Mouse (Mus musculus) midbrain, embryonic 14.5 days (tissue): Measurements from ENCODE around the gene Rcc2. TPM values are rescaled to one million over a fixed set of nuclear protein-coding genes. Genes with fewer than 3 reads are reported as not detected.

ENCODE experiments used
- ATAC-seq: fragments of 200-750 bp; cut with Nextera tagmentation; 2 replicates; pipeline ENCODE4 v1.8.0; 2017; ENCODE audit warnings: moderate number of reproducible peaks, moderate library complexity; ENCODE audit not compliant: low FRiP score, low TSS enrichment
- DNase-seq: peaks from one replicate; pipeline ENCODE4 v3.0.0-alpha.2; 2015
- H3K27ac ChIP-seq: fragments of 300-500 bp; sonication (generic); replicated peaks from 2 replicates; pipeline ENCODE4 v1.5.1; 2014; ENCODE audit warnings: mild to moderate bottlenecking, low read depth, low read length, moderate library complexity
- H3K27me3 ChIP-seq: fragments of 300-500 bp; sonication (generic); 2 replicates; pipeline ENCODE4 v1.6.1; 2014; ENCODE audit warnings: low read length, control low read depth, mixed read lengths; ENCODE audit not compliant: control insufficient read depth, insufficient read depth
- H3K36me3 ChIP-seq: fragments of 300-500 bp; sonication (generic); 2 replicates; pipeline ENCODE4 v1.6.1; 2014; ENCODE audit warnings: low read length, control low read depth; ENCODE audit not compliant: control insufficient read depth, insufficient read depth
- H3K4me1 ChIP-seq: fragments of 300-500 bp; sonication (generic); 2 replicates; pipeline ENCODE4 v1.6.1; 2014; ENCODE audit warnings: mild to moderate bottlenecking, antibody characterized with exemption, low read length, control low read depth; ENCODE audit not compliant: control insufficient read depth, insufficient read depth
- H3K4me2 ChIP-seq: fragments of 300-500 bp; sonication (generic); 2 replicates; pipeline ENCODE4 v1.6.1; 2014; ENCODE audit warnings: mild to moderate bottlenecking, low read length, moderate library complexity
- H3K4me3 ChIP-seq: fragments of 300-500 bp; sonication (generic); replicated peaks from 2 replicates; pipeline ENCODE4 v1.5.1; 2014; ENCODE audit warnings: low read depth, low read length
- H3K9ac ChIP-seq: fragments of 300-500 bp; sonication (generic); replicated peaks from 2 replicates; pipeline ENCODE4 v1.6.1; 2014; ENCODE audit warnings: mild to moderate bottlenecking, low read length, moderate library complexity
- H3K9me3 ChIP-seq: fragments of 300-500 bp; sonication (generic); 2 replicates; pipeline ENCODE4 v1.6.1; 2016; ENCODE audit warnings: low read length, control low read depth, mixed read lengths; ENCODE audit not compliant: control insufficient read depth
- WGBS: fragments of 180-500 bp; shearing (Covaris S2); extraction: QIAGEN DNeasy Blood & Tissue Kit; methylation state at CpG from one replicate; pipeline ENCODE4 v1.1.7; 2014; 5-methylcytosine and 5-hydroxymethylcytosine counted together
- polyA plus RNA-seq: library from polyadenylated mRNA; unstranded; fragments of >200 nt; fragmentation: Nextera tagmentation; extraction: Ambion mirVana; gene quantifications from 2 replicates; pipeline ENCODE4 v1.2.1, GENCODE M21; 2014

Gene Rcc2
- polyA plus RNA-seq, 1 experiment from 2014 or later: 21.5 TPM

- H3K27me3 ChIP-seq: no peaks in the 10 kb centered on the region
- no peak overlapping the region for H3K9ac ChIP-seq
- DNase-seq: peak; percentile 82
- H3K4me3 ChIP-seq: no peak overlapping the region
- 0 out of 2 replicates have a peak overlapping the region, but pooled peaks have one; percentile 71 for H3K27ac ChIP-seq
- H3K36me3 ChIP-seq: peaks cover 45% of the 10 kb centered on the region
- H3K4me1 ChIP-seq: no peaks in the 10 kb centered on the region
- WGBS: 64% methylated on average over 5 of the region's 5 CpGs
- ATAC-seq: peak; percentile 44; the same call in 1 of the 2 replicates
- no peak overlapping the region for H3K4me2 ChIP-seq
- H3K9me3 ChIP-seq: no peaks in the 10 kb centered on the region
These were observed 23.5 kb downstream of the Rcc2 start for GRCm38 (mm10) chr4:140723801-140724200.

GRCm38 (mm10) chr4:140724739-140725138, 24.4 kb downstream of the Rcc2 start:
- Histone ChIP-seq H3K4me2 (no peak overlapping the region), H3K27me3 (no peaks in the 10 kb centered on the region), H3K4me3 (no peak overlapping the region), H3K36me3 (peaks cover 35% of the 10 kb centered on the region), H3K9me3 (no peaks in the 10 kb centered on the region), H3K4me1 (no peaks in the 10 kb centered on the region), H3K9ac (no peak overlapping the region), H3K27ac (peak overlapping the region; percentile 71)
- ATAC-seq: peak; percentile 11; the same call in 1 of the 2 replicates
- DNase-seq: peak; percentile 62
- 30% methylated on average over 6 of the region's 6 CpGs for WGBS

GRCm38 (mm10) chr4:140726907-140727306, 26.6 kb downstream of the Rcc2 start:
- no peak overlapping the region for H3K4me3 ChIP-seq
- no peaks in the 10 kb centered on the region for H3K9me3 ChIP-seq
- no peaks in the 10 kb centered on the region for H3K4me1 ChIP-seq
- DNase-seq (no peak), ATAC-seq (no peak)
- 88% methylated on average over 12 of the region's 12 CpGs for WGBS
- peaks cover 14% of the 10 kb centered on the region for H3K36me3 ChIP-seq
- no peak overlapping the region for H3K27ac ChIP-seq
- no peak overlapping the region for H3K9ac ChIP-seq
- H3K27me3 ChIP-seq: no peaks in the 10 kb centered on the region
- H3K4me2 ChIP-seq: no peak overlapping the region

GRCm38 (mm10) chr4:140731654-140732053, 31.3 kb downstream of the Rcc2 start:
- Histone ChIP-seq H3K4me3 (no peak overlapping the region), H3K27ac (no peak overlapping the region), H3K9me3 (no peaks in the 10 kb centered on the region), H3K9ac (no peak overlapping the region), H3K36me3 (no peaks in the 10 kb centered on the region), H3K4me1 (no peaks in the 10 kb centered on the region), H3K27me3 (no peaks in the 10 kb centered on the region), H3K4me2 (no peak overlapping the region)
- DNase-seq (no peak), ATAC-seq (no peak)
- 81% methylated on average over 4 of the region's 4 CpGs for WGBS

- Histone ChIP-seq H3K4me1 (no peaks in the 10 kb centered on the region), H3K27me3 (no peaks in the 10 kb centered on the region), H3K9ac (no peak overlapping the region), H3K36me3 (no peaks in the 10 kb centered on the region), H3K27ac (no peak overlapping the region), H3K4me2 (no peak overlapping the region), H3K4me3 (no peak overlapping the region), H3K9me3 (no peaks in the 10 kb centered on the region)
- 78% methylated on average over 7 of the region's 7 CpGs for WGBS
- ATAC-seq (no peak), DNase-seq (no peak)
These were observed 32.5 kb downstream of the Rcc2 start for GRCm38 (mm10) chr4:140732871-140733270.

GRCm38 (mm10) chr4:140740655-140741054, 40.3 kb downstream of the Rcc2 start:
- no peaks in the 10 kb centered on the region for H3K27me3 ChIP-seq
- no peaks in the 10 kb centered on the region for H3K9me3 ChIP-seq
- no peak overlapping the region for H3K27ac ChIP-seq
- H3K4me2 ChIP-seq: no peak overlapping the region
- H3K9ac ChIP-seq: no peak overlapping the region
- DNase-seq (no peak), ATAC-seq (no peak)
- H3K4me3 ChIP-seq: no peak overlapping the region
- WGBS: 91% methylated on average over 11 of the region's 11 CpGs
- no peaks in the 10 kb centered on the region for H3K4me1 ChIP-seq
- no peaks in the 10 kb centered on the region for H3K36me3 ChIP-seq

GRCm38 (mm10) chr4:140741401-140741800, 41.1 kb downstream of the Rcc2 start:
- Histone ChIP-seq H3K9ac (no peak overlapping the region), H3K27me3 (no peaks in the 10 kb centered on the region), H3K4me3 (no peak overlapping the region), H3K27ac (no peak overlapping the region), H3K4me2 (no peak overlapping the region), H3K4me1 (no peaks in the 10 kb centered on the region), H3K36me3 (no peaks in the 10 kb centered on the region), H3K9me3 (no peaks in the 10 kb centered on the region)
- DNase-seq: no peak
- WGBS: 93% methylated on average over 6 of the region's 6 CpGs
- ATAC-seq: no peak

GRCm38 (mm10) chr4:140742543-140742942, 42.2 kb downstream of the Rcc2 start, which contains the start of gene Padi6:
Padi6 (minus strand) TSS chr4:140742643.
- H3K36me3 ChIP-seq: no peaks in the 10 kb centered on the region
- H3K27me3 ChIP-seq: no peaks in the 10 kb centered on the region
- no peak within 1 kb of the TSS for H3K27ac ChIP-seq
- WGBS: 84% methylated on average over 2 of the region's 2 CpGs
- no peak within 1 kb of the TSS for H3K4me2 ChIP-seq
- no peak for ATAC-seq
- no peak within 1 kb of the TSS for H3K9ac ChIP-seq
- DNase-seq: no peak
- no peaks in the 10 kb centered on the region for H3K9me3 ChIP-seq
- H3K4me3 ChIP-seq: no peak within 1 kb of the TSS
- no peaks in the 10 kb centered on the region for H3K4me1 ChIP-seq

- Histone ChIP-seq H3K4me3 (no peak overlapping the region), H3K4me2 (no peak overlapping the region), H3K27me3 (no peaks in the 10 kb centered on the region), H3K27ac (no peak overlapping the region), H3K9ac (no peak overlapping the region), H3K4me1 (no peaks in the 10 kb centered on the region), H3K36me3 (no peaks in the 10 kb centered on the region), H3K9me3 (no peaks in the 10 kb centered on the region)
- 37% methylated on average over 4 of the region's 4 CpGs for WGBS
- ATAC-seq (no peak), DNase-seq (peak; percentile 49)
These were observed 42.7 kb downstream of the Rcc2 start for GRCm38 (mm10) chr4:140743086-140743485.
